Mouse (Mus musculus): ENCODE measurements around the gene Ntng2. TPM values are rescaled to one million over a fixed set of nuclear protein-coding genes. Genes with fewer than 3 reads are reported as not detected.
A peak's percentile ranks its signal among the peaks of the same experiment; 100 is the strongest.

Ntng2 gene
- polyA plus RNA-seq, 1 experiment from 2014 or later = 4.6 TPM

DNA sequence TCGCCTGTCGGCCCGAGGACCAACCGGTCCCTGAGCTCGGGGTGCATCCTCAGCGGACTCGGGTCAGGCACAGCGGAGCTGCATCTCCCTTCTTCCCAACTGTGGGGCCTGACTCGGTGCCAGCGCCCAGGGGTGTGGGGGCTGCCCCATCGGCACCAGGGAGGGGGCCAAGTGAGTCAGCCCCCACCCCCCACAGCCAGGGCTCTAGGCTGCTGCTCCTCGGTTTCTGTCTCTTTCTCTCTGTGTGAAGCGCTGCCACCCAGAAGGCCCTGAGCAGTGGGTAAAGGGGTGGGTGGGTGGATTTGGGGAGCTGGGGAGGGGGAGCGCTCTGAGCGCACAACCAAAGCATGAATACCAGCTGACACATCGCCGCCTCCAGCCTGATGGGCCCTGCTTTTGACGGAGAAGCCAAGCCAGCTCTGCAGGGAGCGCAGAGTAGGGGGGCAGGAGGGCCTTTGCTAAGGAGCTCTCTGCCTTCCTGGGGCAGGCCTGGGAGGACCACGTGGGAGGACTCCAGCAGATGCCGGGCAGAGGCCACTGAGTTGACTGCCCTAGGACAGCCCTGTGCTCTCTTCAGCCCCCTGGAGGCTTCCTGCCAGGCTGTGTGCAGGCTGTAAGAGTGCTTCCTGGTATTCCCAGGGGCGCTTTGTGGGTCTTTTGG, 530 bp upstream of the Ntng2 start:
- Histone ChIP-seq H3K9me3 (ENCODE audit: control insufficient read depth, low read length) (no peaks in the 10 kb centered on the region), H3K36me3 (ENCODE audit: control insufficient read depth, insufficient read depth, low read length) (no peaks in the 10 kb centered on the region), H3K4me2 (peak overlapping the region; percentile 91), H3K27ac (ENCODE audit: low read depth, low read length) (peak overlapping the region; percentile 55), H3K4me3 (ENCODE audit: low read depth, low read length) (peak overlapping the region; percentile 62), H3K4me1 (ENCODE audit: control insufficient read depth, insufficient read depth, low read length) (peaks cover 30% of the 10 kb centered on the region), H3K9ac (ENCODE audit: low read length) (peak overlapping the region; percentile 68), H3K27me3 (ENCODE audit: control insufficient read depth, insufficient read depth, low read length) (peaks cover 32% of the 10 kb centered on the region)
- ATAC-seq (ENCODE audit: low FRiP score) (peak; percentile 62), DNase-seq (ENCODE audit: low spot score, missing footprints) (peak; percentile 92)
- WGBS = 1% methylated on average over 21 of the region's 22 CpGs

GRCm38 (mm10) chr2:29252059-29252598, 676 bp downstream of the Ntng2 start:
- whole genome bisulfite sequencing = under 1% methylated on average over 49 of the region's 49 CpGs
- Histone ChIP-seq H3K36me3 (ENCODE audit: control insufficient read depth, insufficient read depth, low read length) (no peaks in the 10 kb centered on the region), H3K4me1 (ENCODE audit: control insufficient read depth, insufficient read depth, low read length) (peaks cover 30% of the 10 kb centered on the region), H3K9ac (ENCODE audit: low read length) (peak overlapping the region; percentile 68), H3K4me2 (peak overlapping the region; percentile 91), H3K4me3 (ENCODE audit: low read depth, low read length) (peak overlapping the region; percentile 62), H3K27ac (ENCODE audit: low read depth, low read length) (peak overlapping the region; percentile 55), H3K27me3 (ENCODE audit: control insufficient read depth, insufficient read depth, low read length) (peaks cover 37% of the 10 kb centered on the region), H3K9me3 (ENCODE audit: control insufficient read depth, low read length) (no peaks in the 10 kb centered on the region)
- ATAC-seq (ENCODE audit: low FRiP score) (peak; percentile 51; the same call in 1 of the 2 replicates), DNase-seq (ENCODE audit: low spot score, missing footprints) (no peak)

GRCm38 (mm10) chr2:29251095-29252058, 1.4 kb downstream of the Ntng2 start:
- DNase-seq (ENCODE audit: low spot score, missing footprints) (peak; percentile 96), ATAC-seq (ENCODE audit: low FRiP score) (peak; percentile 36; the same call in 1 of the 2 replicates)
- Histone ChIP-seq H3K36me3 (ENCODE audit: control insufficient read depth, insufficient read depth, low read length) (no peaks in the 10 kb centered on the region), H3K4me2 (peak overlapping the region; percentile 91), H3K9me3 (ENCODE audit: control insufficient read depth, low read length) (no peaks in the 10 kb centered on the region), H3K9ac (ENCODE audit: low read length) (peak overlapping the region; percentile 68), H3K4me1 (ENCODE audit: control insufficient read depth, insufficient read depth, low read length) (peaks cover 30% of the 10 kb centered on the region), H3K27ac (ENCODE audit: low read depth, low read length) (no peak overlapping the region), H3K27me3 (ENCODE audit: control insufficient read depth, insufficient read depth, low read length) (peaks cover 37% of the 10 kb centered on the region), H3K4me3 (ENCODE audit: low read depth, low read length) (peak overlapping the region; percentile 62)
- under 1% methylated on average over 61 of the region's 61 CpGs for whole genome bisulfite sequencing

GRCm38 (mm10) chr2:29250263-29251094, 2.3 kb downstream of the Ntng2 start:
- ATAC-seq (ENCODE audit: low FRiP score) = no peak
- Histone ChIP-seq H3K27ac (ENCODE audit: low read depth, low read length) (no peak overlapping the region), H3K9me3 (ENCODE audit: control insufficient read depth, low read length) (no peaks in the 10 kb centered on the region), H3K4me2 (peak overlapping the region; percentile 91), H3K4me1 (ENCODE audit: control insufficient read depth, insufficient read depth, low read length) (peaks cover 27% of the 10 kb centered on the region), H3K36me3 (ENCODE audit: control insufficient read depth, insufficient read depth, low read length) (no peaks in the 10 kb centered on the region), H3K9ac (ENCODE audit: low read length) (peak overlapping the region; percentile 68), H3K27me3 (ENCODE audit: control insufficient read depth, insufficient read depth, low read length) (peaks cover 37% of the 10 kb centered on the region), H3K4me3 (ENCODE audit: low read depth, low read length) (peak overlapping the region; percentile 62)
- DNase-seq (ENCODE audit: low spot score, missing footprints) = peak; percentile 93
- WGBS = under 1% methylated on average over 44 of the region's 44 CpGs

GRCm38 (mm10) chr2:29249852-29250251, 3.0 kb downstream of the Ntng2 start:
- H3K4me2 ChIP-seq = peak overlapping the region; percentile 91
- H3K36me3 ChIP-seq (ENCODE audit: control insufficient read depth, insufficient read depth, low read length) = no peaks in the 10 kb centered on the region
- H3K9ac ChIP-seq (ENCODE audit: low read length) = peak overlapping the region; percentile 18; the same call in 1 of the 2 replicates
- H3K27ac ChIP-seq (ENCODE audit: low read depth, low read length) = no peak overlapping the region
- WGBS = 1% methylated on average over 10 of the region's 10 CpGs
- peak overlapping the region; percentile 62 for H3K4me3 ChIP-seq (ENCODE audit: low read depth, low read length)
- H3K4me1 ChIP-seq (ENCODE audit: control insufficient read depth, insufficient read depth, low read length) = peaks cover 27% of the 10 kb centered on the region
- H3K9me3 ChIP-seq (ENCODE audit: control insufficient read depth, low read length) = no peaks in the 10 kb centered on the region
- DNase-seq (ENCODE audit: low spot score, missing footprints) = peak; percentile 93
- peaks cover 37% of the 10 kb centered on the region for H3K27me3 ChIP-seq (ENCODE audit: control insufficient read depth, insufficient read depth, low read length)
- ATAC-seq (ENCODE audit: low FRiP score) = no peak

DNA sequence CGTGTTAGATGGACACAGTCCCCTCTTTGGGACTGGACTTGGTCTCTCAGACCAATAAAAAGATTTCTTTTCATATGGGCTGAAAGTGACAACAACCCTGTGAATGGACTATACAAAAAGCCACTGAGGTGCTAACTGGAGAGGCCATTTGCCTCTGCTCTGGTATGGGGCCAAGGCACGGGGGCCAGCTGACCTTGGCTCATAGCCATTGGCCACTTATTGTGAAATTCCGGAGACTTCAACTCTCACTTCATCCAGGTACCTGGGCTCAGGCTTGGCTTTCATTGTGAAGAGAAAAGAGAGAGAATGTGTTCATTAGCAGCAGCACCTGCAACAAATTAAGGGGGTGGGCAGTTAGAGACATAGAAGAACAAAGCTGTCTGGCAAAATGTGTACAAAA, 4.3 kb downstream of the Ntng2 start:
- Histone ChIP-seq H3K4me2 (no peak overlapping the region), H3K9ac (ENCODE audit: low read length) (no peak overlapping the region), H3K4me1 (ENCODE audit: control insufficient read depth, insufficient read depth, low read length) (peaks cover 28% of the 10 kb centered on the region), H3K27me3 (ENCODE audit: control insufficient read depth, insufficient read depth, low read length) (peaks cover 33% of the 10 kb centered on the region), H3K36me3 (ENCODE audit: control insufficient read depth, insufficient read depth, low read length) (no peaks in the 10 kb centered on the region), H3K4me3 (ENCODE audit: low read depth, low read length) (no peak overlapping the region), H3K27ac (ENCODE audit: low read depth, low read length) (no peak overlapping the region), H3K9me3 (ENCODE audit: control insufficient read depth, low read length) (peaks cover 3% of the 10 kb centered on the region; the same call in 1 of the 2 replicates)
- WGBS = 73% methylated on average over 3 of the region's 3 CpGs
- ATAC-seq (ENCODE audit: low FRiP score) = no peak
- no peak for DNase-seq (ENCODE audit: low spot score, missing footprints)

DNA sequence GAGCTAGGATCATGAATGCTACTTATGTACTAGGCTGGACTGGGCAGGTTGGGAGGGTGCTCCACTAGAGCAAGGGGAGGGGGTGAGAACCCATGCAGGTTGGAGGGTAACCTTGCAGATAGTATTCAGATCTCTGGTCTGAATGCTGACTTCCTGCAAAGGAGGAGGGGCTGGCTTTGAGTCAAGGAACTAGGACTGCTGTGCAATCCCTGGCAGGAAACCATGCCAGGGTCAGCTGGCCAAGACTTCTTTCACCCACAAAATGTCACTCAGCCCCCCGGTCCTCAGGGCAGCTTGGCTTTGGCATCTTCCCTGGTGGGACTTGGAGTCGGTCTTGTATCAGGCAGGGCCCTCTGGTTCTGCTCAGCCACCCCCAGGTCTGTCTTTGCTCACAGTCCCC, 5.4 kb downstream of the Ntng2 start:
- Histone ChIP-seq H3K27me3 (ENCODE audit: control insufficient read depth, insufficient read depth, low read length) (peaks cover 33% of the 10 kb centered on the region), H3K36me3 (ENCODE audit: control insufficient read depth, insufficient read depth, low read length) (no peaks in the 10 kb centered on the region), H3K4me3 (ENCODE audit: low read depth, low read length) (no peak overlapping the region), H3K4me2 (no peak overlapping the region), H3K4me1 (ENCODE audit: control insufficient read depth, insufficient read depth, low read length) (peaks cover 19% of the 10 kb centered on the region), H3K9ac (ENCODE audit: low read length) (no peak overlapping the region), H3K9me3 (ENCODE audit: control insufficient read depth, low read length) (peaks cover 3% of the 10 kb centered on the region; the same call in 1 of the 2 replicates), H3K27ac (ENCODE audit: low read depth, low read length) (no peak overlapping the region)
- ATAC-seq (ENCODE audit: low FRiP score) = no peak
- 81% methylated on average over 2 of the region's 2 CpGs for WGBS
- no peak for DNase-seq (ENCODE audit: low spot score, missing footprints)

DNA sequence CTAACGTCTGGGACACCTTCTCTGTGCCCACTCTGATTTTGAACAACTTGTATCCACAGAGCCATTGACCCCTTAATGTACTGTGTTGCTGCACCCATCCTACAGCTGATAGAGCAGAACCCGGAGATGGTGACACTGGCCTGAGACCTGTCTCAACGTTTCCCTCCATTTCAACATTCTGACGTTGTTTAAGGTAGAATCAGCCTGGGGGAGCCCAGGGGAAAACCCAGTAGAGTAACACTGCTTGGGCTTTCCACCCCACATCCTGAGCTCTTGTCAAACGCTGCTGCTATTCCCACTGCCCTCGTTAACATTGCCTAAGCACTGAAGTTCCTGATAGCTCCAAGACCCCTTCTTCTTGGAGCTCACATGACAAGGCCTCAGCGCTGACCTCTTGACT, 5.9 kb downstream of the Ntng2 start:
- H3K4me3 ChIP-seq (ENCODE audit: low read depth, low read length) = no peak overlapping the region
- H3K27me3 ChIP-seq (ENCODE audit: control insufficient read depth, insufficient read depth, low read length) = peaks cover 33% of the 10 kb centered on the region
- no peak overlapping the region for H3K4me2 ChIP-seq
- H3K36me3 ChIP-seq (ENCODE audit: control insufficient read depth, insufficient read depth, low read length) = no peaks in the 10 kb centered on the region
- WGBS = 72% methylated on average over 7 of the region's 7 CpGs
- H3K9ac ChIP-seq (ENCODE audit: low read length) = no peak overlapping the region
- peaks cover 3% of the 10 kb centered on the region; the same call in 1 of the 2 replicates for H3K9me3 ChIP-seq (ENCODE audit: control insufficient read depth, low read length)
- peaks cover 19% of the 10 kb centered on the region for H3K4me1 ChIP-seq (ENCODE audit: control insufficient read depth, insufficient read depth, low read length)
- ATAC-seq (ENCODE audit: low FRiP score) (no peak), DNase-seq (ENCODE audit: low spot score, missing footprints) (no peak)
- no peak overlapping the region for H3K27ac ChIP-seq (ENCODE audit: low read depth, low read length)
